Mouse (Mus musculus): ENCODE data around the gene Lamb1.

Gene Lamb1

GRCm38 (mm10) chr12:31315961-31316360, 50.9 kb downstream of the Lamb1 start:
- DNase-seq (ENCODE audit: low spot score) = no peak

- no peak for DNase-seq (ENCODE audit: low spot score)
Measured at GRCm38 (mm10) chr12:31317670-31318408, 52.8 kb downstream of the Lamb1 start.

- no peak for DNase-seq (ENCODE audit: low spot score)
Measured at GRCm38 (mm10) chr12:31318409-31318963, 53.5 kb downstream of the Lamb1 start.

GRCm38 (mm10) chr12:31320817-31321216, 55.8 kb downstream of the Lamb1 start:
- peak; percentile 39 for DNase-seq (ENCODE audit: low spot score)

- no peak for DNase-seq (ENCODE audit: low spot score)
Measured at GRCm38 (mm10) chr12:31321532-31321931, 56.5 kb downstream of the Lamb1 start.

GRCm38 (mm10) chr12:31323136-31323695, 58.2 kb downstream of the Lamb1 start:
- no peak for DNase-seq (ENCODE audit: low spot score)

- no peak for DNase-seq (ENCODE audit: low spot score)
Measured at GRCm38 (mm10) chr12:31327139-31327538, 62.1 kb downstream of the Lamb1 start.

DNA sequence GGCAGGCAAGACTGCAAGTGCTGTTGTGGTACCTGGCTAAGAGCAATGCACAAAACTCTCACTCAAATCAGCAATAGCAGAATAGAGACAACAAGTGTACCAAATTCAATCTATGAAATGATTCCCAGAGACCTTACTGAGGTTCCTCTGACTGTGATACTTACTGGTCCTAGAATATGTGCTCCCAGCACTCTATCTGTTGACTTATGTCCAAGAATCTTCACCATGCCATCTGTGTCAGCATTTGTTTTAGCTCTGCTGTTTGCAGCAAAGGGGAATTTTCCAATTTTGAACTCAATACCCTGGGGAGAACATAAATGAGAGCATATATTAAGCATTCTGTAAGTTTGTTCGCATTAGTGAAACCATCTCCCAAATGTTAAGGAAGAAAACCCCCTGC, 68.2 kb downstream of the Lamb1 start:
- DNase-seq (ENCODE audit: low spot score) = no peak

DNA sequence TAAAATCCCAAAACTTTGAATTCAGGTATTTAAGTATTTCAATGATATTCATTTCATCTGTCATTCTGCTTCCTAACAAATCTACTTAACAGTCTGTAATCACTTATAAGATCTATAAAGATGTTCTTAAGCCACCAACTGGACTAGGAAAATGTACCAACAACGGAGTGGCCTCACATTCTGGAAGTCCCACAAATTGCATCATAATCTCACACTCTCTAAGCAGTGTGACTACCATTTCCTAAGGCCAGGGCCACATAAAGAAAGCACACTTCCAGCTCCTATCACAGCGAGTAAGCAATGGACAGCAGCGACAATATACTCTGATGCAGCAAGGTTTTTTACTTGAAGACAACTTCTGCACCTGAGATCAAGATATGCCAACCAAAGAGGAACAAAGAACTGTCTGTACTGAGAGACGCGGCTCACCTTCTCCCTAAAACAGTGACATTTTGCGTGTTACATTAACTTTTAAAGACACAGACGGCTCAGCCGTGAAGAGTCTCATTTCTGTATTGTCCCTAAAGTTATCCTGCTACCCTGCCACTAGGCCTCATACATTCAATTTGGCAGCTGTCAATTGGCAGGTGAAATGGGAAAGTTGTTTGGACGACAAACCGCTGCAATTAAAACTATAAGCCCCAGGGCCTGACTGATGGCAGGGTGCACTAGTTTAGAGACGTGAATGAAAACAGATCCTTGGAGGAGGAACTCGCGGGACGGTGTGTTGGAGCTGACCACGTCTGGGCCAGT, 85.3 kb downstream of the Lamb1 start:
- no peak for DNase-seq (ENCODE audit: low spot score)

- peak; percentile 98 for DNase-seq (ENCODE audit: low spot score)
Measured at GRCm38 (mm10) chr12:31350944-31351928, 86.2 kb downstream of the Lamb1 start, which contains the start of gene Dld. TSS of gene Dld (minus strand) at chr12:31351453.

- no peak for DNase-seq (ENCODE audit: low spot score)
Measured at GRCm38 (mm10) chr12:31366428-31366827, 101.4 kb downstream of the Lamb1 start.

DNA sequence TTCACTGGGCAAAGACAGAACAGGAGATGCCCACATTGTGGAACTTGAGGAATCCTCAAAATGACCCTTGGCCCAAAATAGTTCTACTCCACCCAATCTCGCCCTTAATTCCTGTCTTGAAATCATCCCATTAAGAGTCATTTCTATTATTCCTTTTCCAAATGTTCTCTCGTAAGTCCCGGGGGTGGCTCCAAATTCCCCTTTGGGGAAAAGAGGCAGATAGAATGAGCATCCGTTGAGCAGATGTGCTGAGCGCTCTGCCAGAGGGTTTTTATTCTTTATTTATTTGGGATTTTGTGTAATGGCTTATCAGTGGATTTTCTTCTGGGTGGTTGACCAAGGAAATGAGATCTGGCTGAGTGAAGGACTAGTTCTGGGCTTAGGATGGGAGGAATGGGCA, 102.7 kb downstream of the Lamb1 start:
- DNase-seq (ENCODE audit: low spot score) = no peak

DNA sequence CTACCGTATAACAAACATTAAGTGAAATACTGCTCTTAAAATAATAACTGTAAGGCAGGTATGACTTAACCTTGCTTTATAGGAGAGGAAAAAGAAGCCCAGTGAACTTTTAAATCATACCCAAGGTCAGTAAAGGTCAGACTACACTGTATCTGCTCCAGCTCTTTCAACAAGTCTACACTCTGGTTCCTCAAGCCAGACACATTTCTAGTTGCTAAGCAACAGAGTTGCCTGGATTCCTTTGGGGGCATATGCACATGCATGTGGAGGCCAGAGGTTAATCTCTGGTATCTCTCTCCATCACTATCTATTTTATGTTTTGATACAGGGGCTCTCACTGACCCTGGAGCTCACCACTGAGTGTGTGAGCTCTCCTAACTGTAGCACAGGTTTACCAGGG, 104.1 kb downstream of the Lamb1 start:
- peak; percentile 31 for DNase-seq (ENCODE audit: low spot score)

GRCm38 (mm10) chr12:31369656-31370055, 104.6 kb downstream of the Lamb1 start:
- no peak for DNase-seq (ENCODE audit: low spot score)

DNA sequence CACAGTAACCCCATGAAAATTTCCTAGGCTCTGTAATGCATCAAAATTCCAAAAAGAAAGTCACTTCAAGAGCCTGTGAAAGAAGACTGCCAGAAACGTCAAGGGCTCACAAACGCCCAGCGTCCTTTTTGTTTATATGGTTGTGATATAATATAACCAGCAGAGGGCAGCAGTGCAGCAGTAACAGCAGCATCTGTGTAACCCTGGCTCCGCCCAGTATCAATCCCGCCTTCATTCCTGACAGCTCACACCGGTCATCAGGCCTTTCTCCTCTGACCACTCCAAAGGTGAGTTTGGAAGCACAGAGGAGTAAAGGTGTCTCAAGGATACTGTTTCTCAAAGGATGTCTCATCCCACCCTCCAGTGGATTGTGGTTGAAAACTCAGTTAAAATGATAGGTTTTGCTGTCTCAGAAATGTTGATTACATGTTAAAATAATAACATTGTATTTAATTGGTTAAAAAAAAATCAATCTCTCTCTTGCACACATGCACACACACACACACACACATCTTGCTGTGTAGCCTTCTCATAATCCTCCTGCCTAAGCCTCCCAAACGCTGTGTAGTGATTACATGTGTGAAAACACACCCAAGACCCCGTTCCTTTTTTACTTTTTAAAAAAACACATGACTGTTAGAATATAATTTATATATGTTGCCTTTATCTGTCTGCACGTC, 109.7 kb downstream of the Lamb1 start:
- peak; percentile 90 for DNase-seq (ENCODE audit: low spot score)

- DNase-seq (ENCODE audit: low spot score) = no peak
Measured at GRCm38 (mm10) chr12:31375283-31375615, 110.2 kb downstream of the Lamb1 start.

- DNase-seq (ENCODE audit: low spot score) = peak; percentile 63
Measured at GRCm38 (mm10) chr12:31376326-31376950, 111.4 kb downstream of the Lamb1 start.

GRCm38 (mm10) chr12:31377241-31377640, 112.2 kb downstream of the Lamb1 start:
- DNase-seq (ENCODE audit: low spot score) = no peak
